Mouse (Mus musculus): ENCODE measurements around the gene Slc6a5. TPM values are rescaled to one million over a fixed set of nuclear protein-coding genes. Genes with fewer than 3 reads are reported as not detected.

The Slc6a5 gene
- total RNA-seq, 2 experiments from 2014 or later: not detected

- H3K27ac ChIP-seq: no peak overlapping the region
- intact Hi-C loops (cut with DNase I): no loop called here
- no peak overlapping the region for H3K4me3 ChIP-seq
- no peak for DNase-seq
- TF ChIP-seq CTCF (IDR thresholded peaks at IDR 0.05): no peak
These were observed 7.9 kb upstream of the Slc6a5 start for GRCm38 (mm10) chr7:49902003-49902552.

GRCm38 (mm10) chr7:49907191-49908171, 2.5 kb upstream of the Slc6a5 start:
- intact Hi-C loops (cut with DNase I): no loop called here
- no peak for TF ChIP-seq CTCF (IDR thresholded peaks at IDR 0.05)
- Histone ChIP-seq H3K4me3 (no peak overlapping the region), H3K27ac (no peak overlapping the region)
- DNase-seq: no peak

- H3K27ac ChIP-seq: no peak overlapping the region
- intact Hi-C loops (cut with DNase I): no loop called here
- no peak for DNase-seq
- TF ChIP-seq CTCF (IDR thresholded peaks at IDR 0.05): no peak
- H3K4me3 ChIP-seq: no peak overlapping the region
These were observed 1.6 kb upstream of the Slc6a5 start for GRCm38 (mm10) chr7:49908181-49908855.

- no peak for TF ChIP-seq CTCF (IDR thresholded peaks at IDR 0.05)
- no peak overlapping the region for H3K27ac ChIP-seq
- DNase-seq: no peak
- H3K4me3 ChIP-seq: no peak overlapping the region
- intact Hi-C loops (cut with DNase I): no loop called here
These were observed 945 bp upstream of the Slc6a5 start for GRCm38 (mm10) chr7:49908990-49909411.

- intact Hi-C loops (cut with DNase I): no loop called here
- no peak overlapping the region for H3K4me3 ChIP-seq
- no peak for TF ChIP-seq CTCF (IDR thresholded peaks at IDR 0.05)
- H3K27ac ChIP-seq: no peak overlapping the region
- no peak for DNase-seq
These were observed 415 bp downstream of the Slc6a5 start for GRCm38 (mm10) chr7:49910361-49910760.

GRCm38 (mm10) chr7:49911147-49911946, 1.4 kb downstream of the Slc6a5 start:
- no peak for DNase-seq
- Histone ChIP-seq H3K4me3 (no peak overlapping the region), H3K27ac (no peak overlapping the region)
- intact Hi-C loops (cut with DNase I): no loop called here
- TF ChIP-seq CTCF (IDR thresholded peaks at IDR 0.05): no peak

- intact Hi-C loops (cut with DNase I): no loop called here
- TF ChIP-seq CTCF (IDR thresholded peaks at IDR 0.05): no peak
- Histone ChIP-seq H3K4me3 (no peak overlapping the region), H3K27ac (no peak overlapping the region)
- no peak for DNase-seq
These were observed 2.0 kb downstream of the Slc6a5 start for GRCm38 (mm10) chr7:49911947-49912262.

GRCm38 (mm10) chr7:49913164-49913563, 3.2 kb downstream of the Slc6a5 start:
- no peak overlapping the region for H3K4me3 ChIP-seq
- intact Hi-C loops (cut with DNase I): no loop called here
- H3K27ac ChIP-seq: no peak overlapping the region
- no peak for TF ChIP-seq CTCF (IDR thresholded peaks at IDR 0.05)
- no peak for DNase-seq

GRCm38 (mm10) chr7:49913728-49914328, 3.9 kb downstream of the Slc6a5 start:
- intact Hi-C loops (cut with DNase I): no loop called here
- no peak overlapping the region for H3K27ac ChIP-seq
- TF ChIP-seq CTCF (IDR thresholded peaks at IDR 0.05): no peak
- H3K4me3 ChIP-seq: no peak overlapping the region
- DNase-seq: no peak

GRCm38 (mm10) chr7:49914946-49915345, 5.0 kb downstream of the Slc6a5 start:
- H3K4me3 ChIP-seq: no peak overlapping the region
- H3K27ac ChIP-seq: no peak overlapping the region
- no peak for DNase-seq
- TF ChIP-seq CTCF (IDR thresholded peaks at IDR 0.05): no peak
- intact Hi-C loops (cut with DNase I): no loop called here

- intact Hi-C loops (cut with DNase I): no loop called here
These were observed 5.5 kb downstream of the Slc6a5 start for GRCm38 (mm10) chr7:49915471-49915870.

GRCm38 (mm10) chr7:49919494-49919893, 9.5 kb downstream of the Slc6a5 start:
- no peak overlapping the region for H3K4me3 ChIP-seq
- no peak overlapping the region for H3K27ac ChIP-seq
- no peak for DNase-seq
- TF ChIP-seq CTCF (IDR thresholded peaks at IDR 0.05): no peak
- intact Hi-C loops (cut with DNase I): no loop called here

More at GRCm38 (mm10) chr7:49915471-49915870, 5.5 kb downstream of the Slc6a5 start:
- TF ChIP-seq CTCF (IDR thresholded peaks at IDR 0.05): no peak
- H3K27ac ChIP-seq: no peak overlapping the region
- no peak for DNase-seq
- H3K4me3 ChIP-seq: no peak overlapping the region
